Mouse (Mus musculus): ENCODE results near the gene Eif4a1.

DNA sequence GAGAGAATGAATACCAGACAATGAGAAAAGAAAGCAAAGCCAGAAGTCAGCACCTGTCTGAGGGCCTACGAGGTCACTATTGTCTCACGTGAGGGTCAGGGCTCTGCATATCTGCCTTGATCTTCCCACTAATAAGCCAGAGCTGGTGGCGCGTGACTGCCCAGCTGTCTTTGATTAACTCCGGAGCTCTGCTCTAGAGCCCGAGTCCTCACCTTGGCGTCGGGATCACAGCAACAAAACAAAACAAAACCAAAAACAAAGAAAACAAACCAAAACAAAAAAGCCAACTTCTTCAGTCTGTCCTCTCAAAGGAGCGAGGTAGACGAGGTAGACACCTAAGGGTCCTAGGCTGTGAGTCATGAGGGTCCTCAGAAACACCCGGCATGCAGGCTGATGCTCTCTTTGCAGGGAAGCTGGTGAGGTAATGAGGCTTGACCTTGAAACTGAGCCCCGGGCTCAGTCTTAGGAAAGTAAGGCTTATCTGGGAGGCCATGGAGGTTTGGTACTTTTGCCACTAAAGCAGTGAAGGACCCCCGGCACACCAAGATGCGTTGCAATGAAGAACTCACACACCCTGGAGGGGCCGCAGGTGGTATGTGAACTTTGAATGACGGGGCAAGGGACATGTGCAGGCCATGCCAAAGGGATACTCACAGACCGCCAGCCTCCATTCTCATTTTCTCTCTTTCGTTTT lies 42.6 kb upstream of the Eif4a1 start:
- TF ChIP-seq CTCF (IDR thresholded peaks at IDR 0.05; ENCODE audit: borderline replicate concordance, control insufficient read depth, extremely low read depth, insufficient read depth, low read length, poor library complexity) = no peak
- no peak for TF ChIP-seq POLR2A (IDR thresholded peaks at IDR 0.05; ENCODE audit: control insufficient read depth, extremely low read depth, insufficient read depth, low read length, poor library complexity)

Measured in thymus, adult 2 months (tissue).